Mouse (Mus musculus) liver, postnatal 0 days (tissue): ENCODE results near the gene Znrf3.

Experiments used
- CTCF ChIP-seq: sonication (generic); IDR thresholded peaks from 2 replicates; pipeline ENCODE4 v1.5.1; 2016; ENCODE audit warnings: antibody characterized with exemption, low read depth
- EP300 ChIP-seq: IDR thresholded peaks from 2 replicates; pipeline ENCODE4 v1.6.1; 2016; ENCODE audit warnings: antibody characterized with exemption, low read depth, mild to moderate bottlenecking

DNA sequence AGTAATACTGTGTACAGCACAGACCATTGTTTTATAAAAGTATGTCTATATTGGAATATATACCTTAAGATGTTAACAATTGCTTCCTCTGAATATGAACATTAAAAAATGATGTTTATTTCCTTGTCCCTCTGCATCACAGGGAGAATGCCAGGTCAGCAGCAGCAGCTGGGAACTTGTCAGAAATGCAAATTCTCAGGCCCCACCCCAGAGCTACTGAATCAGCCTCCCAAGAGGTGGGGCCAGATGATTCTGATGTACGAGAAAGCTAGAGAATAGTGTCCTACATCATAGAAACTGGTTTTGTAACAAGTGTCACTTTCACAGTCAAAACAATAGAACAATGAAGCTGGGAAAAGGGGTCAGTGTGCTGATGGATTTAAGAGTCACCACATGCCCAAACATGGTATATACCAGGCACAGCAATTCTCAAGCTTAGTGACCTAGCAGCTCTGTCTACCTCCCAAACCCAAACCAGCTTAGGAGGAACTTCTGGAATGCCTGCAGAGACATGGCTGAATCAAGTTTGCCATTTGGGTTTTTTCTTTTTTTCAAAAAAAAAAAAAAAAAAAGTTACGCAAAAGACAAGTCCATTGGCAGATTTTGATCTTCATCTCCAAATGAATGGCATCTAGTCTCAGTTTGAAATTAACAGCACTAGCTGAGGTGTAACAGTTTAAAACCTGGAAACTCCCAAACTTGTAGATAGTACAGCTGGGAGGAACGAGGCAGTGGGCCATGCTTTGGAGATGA is 46.2 kb downstream of the Znrf3 start:
- TF ChIP-seq CTCF (no peak), EP300 (no peak)
